Mouse (Mus musculus): ENCODE measurements at regions not wholly inside any gene's neighbourhood (a gene's known extent, or its start where the extent isn't known, plus 50 kb on each side); places are given as distances from the start of the nearest gene placed in this dataset.
A peak's percentile ranks its signal among the peaks of the same experiment; 100 is the strongest.

GRCm38 (mm10) chr7:135767493-135767892 is 51.3 kb upstream of the Mki67 start:
- no peak for DNase-seq (ENCODE audit: low spot score)
- Histone ChIP-seq H3K27me3 (ENCODE audit: control insufficient read depth, insufficient read depth, low read length) (no peaks in the 10 kb centered on the region), H3K9ac (ENCODE audit: low read length) (no peak overlapping the region), H3K4me3 (ENCODE audit: low read depth, low read length) (no peak overlapping the region), H3K27ac (ENCODE audit: low read depth, low read length) (no peak overlapping the region), H3K4me1 (replicated peaks; ENCODE audit: control insufficient read depth, insufficient read depth, low read length) (no peaks in the 10 kb centered on the region), H3K36me3 (ENCODE audit: control insufficient read depth, insufficient read depth, low read length) (no peaks in the 10 kb centered on the region), H3K4me2 (ENCODE audit: low read depth, low read length, severe bottlenecking) (no peak overlapping the region), H3K9me3 (ENCODE audit: control insufficient read depth, low read length) (no peaks in the 10 kb centered on the region)
- 84% methylated on average over 6 of the region's 6 CpGs for WGBS
- ATAC-seq (replicated peaks; ENCODE audit: low FRiP score) = no peak

- Histone ChIP-seq H3K4me1 (replicated peaks; ENCODE audit: control insufficient read depth, insufficient read depth, low read length) (no peaks in the 10 kb centered on the region), H3K27me3 (ENCODE audit: control insufficient read depth, insufficient read depth, low read length) (no peaks in the 10 kb centered on the region), H3K27ac (ENCODE audit: low read depth, low read length) (no peak overlapping the region), H3K9me3 (ENCODE audit: control insufficient read depth, low read length) (no peaks in the 10 kb centered on the region), H3K4me2 (ENCODE audit: low read depth, low read length, severe bottlenecking) (no peak overlapping the region), H3K4me3 (ENCODE audit: low read depth, low read length) (no peak overlapping the region), H3K9ac (ENCODE audit: low read length) (no peak overlapping the region), H3K36me3 (ENCODE audit: control insufficient read depth, insufficient read depth, low read length) (no peaks in the 10 kb centered on the region)
- ATAC-seq (replicated peaks; ENCODE audit: low FRiP score) (no peak), DNase-seq (ENCODE audit: low spot score) (no peak)
- 87% methylated on average over 11 of the region's 11 CpGs for WGBS
Measured at GRCm38 (mm10) chr7:135768064-135768463, 51.9 kb upstream of the Mki67 start.

- 9% methylated on average over 3 of the region's 3 CpGs for WGBS
- H3K4me1 ChIP-seq (replicated peaks; ENCODE audit: control insufficient read depth, insufficient read depth, low read length) = no peaks in the 10 kb centered on the region
- H3K27ac ChIP-seq (ENCODE audit: low read depth, low read length) = no peak overlapping the region
- H3K4me2 ChIP-seq (ENCODE audit: low read depth, low read length, severe bottlenecking) = no peak overlapping the region
- no peak overlapping the region for H3K4me3 ChIP-seq (ENCODE audit: low read depth, low read length)
- peak; percentile 83 for DNase-seq (ENCODE audit: low spot score)
- H3K27me3 ChIP-seq (ENCODE audit: control insufficient read depth, insufficient read depth, low read length) = no peaks in the 10 kb centered on the region
- H3K9ac ChIP-seq (ENCODE audit: low read length) = no peak overlapping the region
- no peaks in the 10 kb centered on the region for H3K36me3 ChIP-seq (ENCODE audit: control insufficient read depth, insufficient read depth, low read length)
- H3K9me3 ChIP-seq (ENCODE audit: control insufficient read depth, low read length) = no peaks in the 10 kb centered on the region
- ATAC-seq (replicated peaks; ENCODE audit: low FRiP score) = peak; percentile 83; the same call in 1 of the 2 replicates
Measured at GRCm38 (mm10) chr7:135768592-135768991, 52.4 kb upstream of the Mki67 start.

- DNase-seq (ENCODE audit: low spot score) (no peak), ATAC-seq (replicated peaks; ENCODE audit: low FRiP score) (no peak)
- WGBS = 74% methylated on average over 21 of the region's 21 CpGs
- Histone ChIP-seq H3K27ac (ENCODE audit: low read depth, low read length) (no peak overlapping the region), H3K9ac (ENCODE audit: low read length) (no peak overlapping the region), H3K36me3 (ENCODE audit: control insufficient read depth, insufficient read depth, low read length) (no peaks in the 10 kb centered on the region), H3K4me1 (replicated peaks; ENCODE audit: control insufficient read depth, insufficient read depth, low read length) (no peaks in the 10 kb centered on the region), H3K27me3 (ENCODE audit: control insufficient read depth, insufficient read depth, low read length) (no peaks in the 10 kb centered on the region), H3K4me2 (ENCODE audit: low read depth, low read length, severe bottlenecking) (no peak overlapping the region), H3K4me3 (ENCODE audit: low read depth, low read length) (no peak overlapping the region), H3K9me3 (ENCODE audit: control insufficient read depth, low read length) (no peaks in the 10 kb centered on the region)
Measured at GRCm38 (mm10) chr7:135769082-135769673, 53.0 kb upstream of the Mki67 start.

- Histone ChIP-seq H3K9me3 (ENCODE audit: control insufficient read depth, low read length) (no peaks in the 10 kb centered on the region), H3K27ac (ENCODE audit: low read depth, low read length) (no peak overlapping the region), H3K4me2 (ENCODE audit: low read depth, low read length, severe bottlenecking) (no peak overlapping the region), H3K27me3 (ENCODE audit: control insufficient read depth, insufficient read depth, low read length) (no peaks in the 10 kb centered on the region), H3K4me1 (replicated peaks; ENCODE audit: control insufficient read depth, insufficient read depth, low read length) (no peaks in the 10 kb centered on the region), H3K36me3 (ENCODE audit: control insufficient read depth, insufficient read depth, low read length) (no peaks in the 10 kb centered on the region), H3K4me3 (ENCODE audit: low read depth, low read length) (no peak overlapping the region), H3K9ac (ENCODE audit: low read length) (no peak overlapping the region)
- ATAC-seq (replicated peaks; ENCODE audit: low FRiP score) (no peak), DNase-seq (ENCODE audit: low spot score) (no peak)
- WGBS = 70% methylated on average over 6 of the region's 6 CpGs
Measured at GRCm38 (mm10) chr7:135770051-135770450, 53.9 kb upstream of the Mki67 start.

- WGBS = 86% methylated on average over 7 of the region's 7 CpGs
- H3K4me1 ChIP-seq (replicated peaks; ENCODE audit: control insufficient read depth, insufficient read depth, low read length) = no peaks in the 10 kb centered on the region
- no peaks in the 10 kb centered on the region for H3K9me3 ChIP-seq (ENCODE audit: control insufficient read depth, low read length)
- H3K4me3 ChIP-seq (ENCODE audit: low read depth, low read length) = no peak overlapping the region
- H3K9ac ChIP-seq (ENCODE audit: low read length) = no peak overlapping the region
- H3K36me3 ChIP-seq (ENCODE audit: control insufficient read depth, insufficient read depth, low read length) = no peaks in the 10 kb centered on the region
- H3K27ac ChIP-seq (ENCODE audit: low read depth, low read length) = no peak overlapping the region
- ATAC-seq (replicated peaks; ENCODE audit: low FRiP score) = no peak
- H3K4me2 ChIP-seq (ENCODE audit: low read depth, low read length, severe bottlenecking) = no peak overlapping the region
- no peaks in the 10 kb centered on the region for H3K27me3 ChIP-seq (ENCODE audit: control insufficient read depth, insufficient read depth, low read length)
- DNase-seq (ENCODE audit: low spot score) = no peak
Measured at GRCm38 (mm10) chr7:135775832-135776433, 59.8 kb upstream of the Mki67 start.

GRCm38 (mm10) chr7:135790167-135790566 is 74.0 kb upstream of the Mki67 start:
- Histone ChIP-seq H3K27ac (ENCODE audit: low read depth, low read length) (no peak overlapping the region), H3K4me1 (replicated peaks; ENCODE audit: control insufficient read depth, insufficient read depth, low read length) (peaks cover 2% of the 10 kb centered on the region; the same call in 1 of the 2 replicates), H3K27me3 (ENCODE audit: control insufficient read depth, insufficient read depth, low read length) (no peaks in the 10 kb centered on the region), H3K9ac (ENCODE audit: low read length) (no peak overlapping the region), H3K4me3 (ENCODE audit: low read depth, low read length) (no peak overlapping the region), H3K36me3 (ENCODE audit: control insufficient read depth, insufficient read depth, low read length) (no peaks in the 10 kb centered on the region), H3K9me3 (ENCODE audit: control insufficient read depth, low read length) (no peaks in the 10 kb centered on the region), H3K4me2 (ENCODE audit: low read depth, low read length, severe bottlenecking) (no peak overlapping the region)
- 71% methylated on average over 1 of the region's 1 CpGs for WGBS
- ATAC-seq (replicated peaks; ENCODE audit: low FRiP score) (no peak), DNase-seq (ENCODE audit: low spot score) (no peak)

- Histone ChIP-seq H3K4me1 (replicated peaks; ENCODE audit: control insufficient read depth, insufficient read depth, low read length) (peaks cover 5% of the 10 kb centered on the region), H3K9me3 (ENCODE audit: control insufficient read depth, low read length) (no peaks in the 10 kb centered on the region), H3K36me3 (ENCODE audit: control insufficient read depth, insufficient read depth, low read length) (no peaks in the 10 kb centered on the region), H3K4me3 (ENCODE audit: low read depth, low read length) (no peak overlapping the region), H3K9ac (ENCODE audit: low read length) (no peak overlapping the region), H3K27me3 (ENCODE audit: control insufficient read depth, insufficient read depth, low read length) (no peaks in the 10 kb centered on the region), H3K27ac (ENCODE audit: low read depth, low read length) (no peak overlapping the region), H3K4me2 (ENCODE audit: low read depth, low read length, severe bottlenecking) (no peak overlapping the region)
- peak; percentile 87 for DNase-seq (ENCODE audit: low spot score)
- WGBS = 4% methylated on average over 3 of the region's 3 CpGs
- no peak for ATAC-seq (replicated peaks; ENCODE audit: low FRiP score)
Measured at GRCm38 (mm10) chr7:135790978-135791377, 74.8 kb upstream of the Mki67 start.
